In genomic region chr6:103514346-103514745, GRCm38 (mm10) we compare ENCODE assay signal across 22 mouse cellular contexts. TPM values are rescaled to one million over a fixed set of nuclear protein-coding genes. Genes with fewer than 3 reads are reported as not detected.
DNase-seq lines count a peak whose midpoint lies in the region; ATAC-seq lines count a peak whose summit lies in the region.
"Had no signal": no experiment of that assay in that cellular context is flagged by ENCODE, and none has a peak within 500 bp of the region (broad histone marks: within the 10 kb centered on the region; RNA-seq: fewer than 3 reads in every experiment).

No protein-coding gene starts in this region.

- H3K27me3 ChIP-seq in forebrain, embryonic 14.5 days (replicated peaks; ENCODE audit: control insufficient read depth, insufficient read depth, low read length), result no peaks in the 10 kb centered on the region
- H3K27me3 ChIP-seq in forebrain, embryonic 10.5 days (ENCODE audit: poor library complexity, severe bottlenecking), result peaks cover 47% of the 10 kb centered on the region
- peaks cover 8% of the 10 kb centered on the region for H3K27me3 ChIP-seq in neural tube, embryonic 12.5 days (replicated peaks)
- no peaks in the 10 kb centered on the region for H3K27me3 ChIP-seq in midbrain, embryonic 14.5 days (ENCODE audit: control insufficient read depth, insufficient read depth, low read length)

- 0 out of 2 replicates have a peak, but pooled peaks have one; percentile 1 for ATAC-seq in forebrain, embryonic 14.5 days
- no peak for ATAC-seq in neural tube, embryonic 12.5 days (ENCODE audit: low FRiP score, low read depth)
- no peak for ATAC-seq in midbrain, embryonic 14.5 days (ENCODE audit: low FRiP score, low TSS enrichment)
- ATAC-seq: activated CD4-positive, CD25-positive, alpha-beta regulatory T cell, adult 4 months; intestine, embryonic 16.5 days; Patski had no signal

- WGBS in forebrain, embryonic 14.5 days, result 3% methylated on average over 1 of the region's 1 CpGs
- WGBS in forebrain, embryonic 10.5 days, result 64% methylated on average over 1 of the region's 1 CpGs
- WGBS in neural tube, embryonic 12.5 days, result 25% methylated on average over 1 of the region's 1 CpGs
- WGBS in midbrain, embryonic 14.5 days, result 4% methylated on average over 1 of the region's 1 CpGs

- H3K9me3 ChIP-seq in forebrain, embryonic 14.5 days (replicated peaks; ENCODE audit: control insufficient read depth, low read length), result no peaks in the 10 kb centered on the region
- H3K9me3 ChIP-seq in forebrain, embryonic 10.5 days, result no peaks in the 10 kb centered on the region
- no peaks in the 10 kb centered on the region for H3K9me3 ChIP-seq in neural tube, embryonic 12.5 days
- no peaks in the 10 kb centered on the region for H3K9me3 ChIP-seq in midbrain, embryonic 14.5 days (ENCODE audit: control insufficient read depth, low read length)
- H3K9me3 ChIP-seq: embryonic facial prominence, embryonic 15.5 days; heart, embryonic 13.5 days; limb, embryonic 13.5 days; megakaryocyte, embryonic 14.5 days; stomach, embryonic 15.5 days had no signal

- peak; percentile 91 for DNase-seq in forebrain, embryonic 14.5 days (ENCODE audit: low spot score)
- no peak for DNase-seq in forebrain, embryonic 10.5 days (ENCODE audit: extremely low spot score, low spot score)
- DNase-seq in neural tube, embryonic 10.5 days (ENCODE audit: extremely low spot score, low spot score), result no peak
- peak; percentile 88 for DNase-seq in midbrain, embryonic 14.5 days
- DNase-seq in lung, postnatal 36 days, result no peak
- no peak for DNase-seq in spleen, adult 12 weeks (ENCODE audit: low spot score)
- DNase-seq: cerebellum, adult 11 months; gastrocnemius, adult 2 months; heart, postnatal 36 days; lung, postnatal 10 days had no signal

- no peak overlapping the region for H3K9ac ChIP-seq in forebrain, embryonic 14.5 days (ENCODE audit: low read length)
- H3K9ac ChIP-seq in neural tube, embryonic 12.5 days, result no peak overlapping the region
- H3K9ac ChIP-seq in midbrain, embryonic 14.5 days (replicated peaks; ENCODE audit: low read length), result 0 out of 2 replicates have a peak overlapping the region, but pooled peaks have one; percentile 41
- H3K9ac ChIP-seq: embryonic facial prominence, embryonic 15.5 days; heart, embryonic 13.5 days; limb, embryonic 13.5 days; stomach, embryonic 15.5 days had no signal

- H3K36me3 ChIP-seq in forebrain, embryonic 14.5 days (ENCODE audit: control insufficient read depth, insufficient read depth, low read length), result no peaks in the 10 kb centered on the region
- H3K36me3 ChIP-seq in forebrain, embryonic 10.5 days (replicated peaks), result no peaks in the 10 kb centered on the region
- H3K36me3 ChIP-seq in neural tube, embryonic 12.5 days, result no peaks in the 10 kb centered on the region
- no peaks in the 10 kb centered on the region for H3K36me3 ChIP-seq in midbrain, embryonic 14.5 days (ENCODE audit: control insufficient read depth, insufficient read depth, low read length)
- H3K36me3 ChIP-seq: embryonic facial prominence, embryonic 15.5 days; heart, embryonic 13.5 days; limb, embryonic 13.5 days; stomach, embryonic 15.5 days had no signal

- peak overlapping the region; percentile 53 for H3K4me2 ChIP-seq in forebrain, embryonic 14.5 days (ENCODE audit: low read length)
- peak overlapping the region; percentile 78 for H3K4me2 ChIP-seq in neural tube, embryonic 12.5 days (replicated peaks)
- H3K4me2 ChIP-seq in midbrain, embryonic 14.5 days (ENCODE audit: low read length), result peak overlapping the region; percentile 69
- H3K4me2 ChIP-seq: embryonic facial prominence, embryonic 15.5 days; heart, embryonic 13.5 days; limb, embryonic 13.5 days; stomach, embryonic 15.5 days had no signal

- H3K27ac ChIP-seq in forebrain, embryonic 14.5 days (ENCODE audit: low read depth, low read length), result no peak overlapping the region
- H3K27ac ChIP-seq in forebrain, embryonic 10.5 days, result no peak overlapping the region
- H3K27ac ChIP-seq in neural tube, embryonic 12.5 days, result no peak overlapping the region
- H3K27ac ChIP-seq in midbrain, embryonic 14.5 days (replicated peaks; ENCODE audit: low read depth, low read length), result no peak overlapping the region; the same call in 1 of the 2 replicates
- H3K27ac ChIP-seq: embryonic facial prominence, embryonic 15.5 days; gastrocnemius, adult 2 months; heart, embryonic 13.5 days; kidney, postnatal 0 days; limb, embryonic 13.5 days; stomach, embryonic 15.5 days had no signal

- H3K4me3 ChIP-seq in forebrain, embryonic 14.5 days (ENCODE audit: low read depth, low read length), result peak overlapping the region; percentile 40; the same call in 1 of the 2 replicates
- H3K4me3 ChIP-seq in forebrain, embryonic 10.5 days, result no peak overlapping the region
- H3K4me3 ChIP-seq in neural tube, embryonic 12.5 days, result no peak overlapping the region
- peak overlapping the region; percentile 59 for H3K4me3 ChIP-seq in midbrain, embryonic 14.5 days (replicated peaks; ENCODE audit: low read depth, low read length)
- H3K4me3 ChIP-seq: embryonic facial prominence, embryonic 15.5 days; gastrocnemius, adult 2 months; heart, embryonic 13.5 days; left cerebral cortex, adult 2 months; limb, embryonic 13.5 days; megakaryocyte, embryonic 14.5 days; stomach, embryonic 15.5 days had no signal

- H3K4me1 ChIP-seq in forebrain, embryonic 14.5 days (ENCODE audit: control insufficient read depth, insufficient read depth, low read length), result peaks cover 6% of the 10 kb centered on the region; the same call in 1 of the 2 replicates
- H3K4me1 ChIP-seq in forebrain, embryonic 10.5 days, result peaks cover 24% of the 10 kb centered on the region
- H3K4me1 ChIP-seq in neural tube, embryonic 12.5 days, result peaks cover 13% of the 10 kb centered on the region
- peaks cover 9% of the 10 kb centered on the region; the same call in 1 of the 2 replicates for H3K4me1 ChIP-seq in midbrain, embryonic 14.5 days (ENCODE audit: control insufficient read depth, insufficient read depth, low read length)

RNA-seq across cellular contexts. Expression of gene Chl1, which starts 4.0 kb away (rescaled TPM):
- polyA plus RNA-seq in forebrain, embryonic 14.5 days (2014; fragmentation: Nextera tagmentation; extraction: Ambion mirVana), result 77.0 and 111 TPM in 2 replicates
- polyA plus RNA-seq in forebrain, embryonic 10.5 days (2016; fragmentation: Nextera tagmentation; extraction: Ambion mirVana), result 0.33 and 1.6 TPM in 2 replicates
- polyA plus RNA-seq in neural tube, embryonic 12.5 days (2016; fragmentation: Nextera tagmentation; extraction: Ambion mirVana), result 39.0 and 51.1 TPM in 2 replicates
- polyA plus RNA-seq in midbrain, embryonic 14.5 days (2014; fragmentation: Nextera tagmentation; extraction: Ambion mirVana), result 146 and 152 TPM in 2 replicates
- polyA plus RNA-seq: activated CD4-positive, CD25-positive, alpha-beta regulatory T cell, adult 4 months; C2C12; Patski had no signal

Comparison
In these comparisons a context has a peak if more than half of its experiments do, and no peak if none do; other contexts are left out.
1. DNase-seq: peak in forebrain, embryonic 14.5 days (single experiment) and midbrain, embryonic 14.5 days (single experiment); none in forebrain, embryonic 10.5 days (single experiment), neural tube, embryonic 10.5 days (single experiment), lung, postnatal 36 days (single experiment) and spleen, adult 12 weeks (single experiment).
2. H3K4me3 ChIP-seq: peak in forebrain, embryonic 14.5 days (single experiment) and midbrain, embryonic 14.5 days (single experiment); none in forebrain, embryonic 10.5 days (single experiment) and neural tube, embryonic 12.5 days (single experiment).
3. RNA of gene Chl1, which starts 4.0 kb away (polyA plus RNA-seq): 146 to 152 TPM in midbrain, embryonic 14.5 days, 77.0 to 111 TPM in forebrain, embryonic 14.5 days and 39.0 to 51.1 TPM in neural tube, embryonic 12.5 days; 0.33 to 1.6 TPM in forebrain, embryonic 10.5 days; every median in the first group is over 10 times any median in the second.
4. Peak in every context shown above with its lines, with median percentiles within 50 percentile points of each other: H3K4me2 ChIP-seq.